Mouse (Mus musculus) bone marrow, adult 2 months (tissue): ENCODE measurements around the gene Nptn.

ENCODE experiments used
- CTCF ChIP-seq: fragments of 200-500 bp; IDR thresholded peaks from 2 replicates; pipeline ENCODE4 v1.5.1; 2011; ENCODE audit warnings: low read length, control low read depth; ENCODE audit not compliant: control insufficient read depth, insufficient read depth
- POLR2A ChIP-seq: fragments of 200-500 bp; IDR thresholded peaks from 2 replicates; pipeline ENCODE4 v1.6.1; 2011; ENCODE audit warnings: low read depth, mild to moderate bottlenecking, control low read depth, low read length, borderline replicate concordance; ENCODE audit not compliant: control insufficient read depth

DNA sequence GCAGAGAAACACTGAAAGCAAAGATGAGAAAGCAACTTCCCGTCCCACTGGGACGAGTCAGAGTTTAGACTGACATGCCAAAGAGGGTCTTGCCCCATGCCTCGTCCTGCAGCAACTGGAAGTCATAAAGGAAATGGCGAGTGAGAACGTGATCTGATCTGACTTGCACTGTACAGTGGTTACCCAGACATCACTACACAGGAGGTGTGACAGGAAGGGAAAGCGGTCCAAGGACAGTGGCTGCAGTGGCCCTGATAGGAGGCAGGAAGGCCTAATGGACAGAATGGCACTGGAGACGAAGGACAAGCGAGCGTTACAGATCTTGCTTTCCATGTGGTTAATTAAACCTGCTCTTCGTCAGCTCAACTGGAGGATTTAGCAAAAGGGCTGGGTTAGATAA lies 103.2 kb downstream of the Nptn start:
- TF ChIP-seq CTCF (no peak), POLR2A (no peak)
